Mouse (Mus musculus): ENCODE data around the gene Snrpa. TPM values are rescaled to one million over a fixed set of nuclear protein-coding genes. Genes with fewer than 3 reads are reported as not detected.
"Not testable (repeated sequence)": the region's sequence is repeated elsewhere in the genome, so short reads cannot be mapped to it uniquely, and the experiment has no call there.

Gene Snrpa
- 197 and 207 TPM in 2 replicates for polyA plus RNA-seq (2014; fragmentation: Nextera tagmentation; extraction: Ambion mirVana)

GRCm38 (mm10) chr7:27195681-27196611 is at the start of gene Snrpa, which contains the start of gene BC024978:
Snrpa (minus strand) TSS chr7:27196271.
BC024978 (plus strand) TSS chr7:27195781.
- H3K27ac ChIP-seq (ENCODE audit: low read depth, low read length): peak within 1 kb of the TSS; percentile 96
- H3K4me3 ChIP-seq (ENCODE audit: low read depth, low read length): peak within 1 kb of the TSS; percentile 79
- no peaks in the 10 kb centered on the region for H3K27me3 ChIP-seq (ENCODE audit: control insufficient read depth, insufficient read depth, low read length)
- peaks cover 18% of the 10 kb centered on the region for H3K4me1 ChIP-seq (ENCODE audit: control insufficient read depth, insufficient read depth, low read length)
- H3K36me3 ChIP-seq (ENCODE audit: control insufficient read depth, insufficient read depth, low read length): peaks cover 16% of the 10 kb centered on the region
- peak within 1 kb of the TSS; percentile 75 for H3K9ac ChIP-seq (replicated peaks; ENCODE audit: low read depth, low read length)
- no peaks in the 10 kb centered on the region for H3K9me3 ChIP-seq (ENCODE audit: control insufficient read depth, low read length)
- ATAC-seq (ENCODE audit: low read depth): peak; percentile 99
- WGBS: under 1% methylated on average over 61 of the region's 64 CpGs
- peak within 1 kb of the TSS; percentile 84 for H3K4me2 ChIP-seq (ENCODE audit: low read depth, low read length)

- not testable (repeated sequence) for H3K4me2 ChIP-seq (ENCODE audit: low read depth, low read length); H3K4me1 ChIP-seq (ENCODE audit: control insufficient read depth, insufficient read depth, low read length); H3K27me3 ChIP-seq (ENCODE audit: control insufficient read depth, insufficient read depth, low read length); H3K9ac ChIP-seq (replicated peaks; ENCODE audit: low read depth, low read length); H3K27ac ChIP-seq (ENCODE audit: low read depth, low read length); H3K9me3 ChIP-seq (ENCODE audit: control insufficient read depth, low read length); ATAC-seq (ENCODE audit: low read depth); H3K4me3 ChIP-seq (ENCODE audit: low read depth, low read length)
- peaks cover 29% of the 10 kb centered on the region for H3K36me3 ChIP-seq (ENCODE audit: control insufficient read depth, insufficient read depth, low read length)
- WGBS: 86% methylated on average over 2 of the region's 2 CpGs
Measured at GRCm38 (mm10) chr7:27244088-27244487, 48.0 kb upstream of the Snrpa start.

GRCm38 (mm10) chr7:27243211-27243610 is 47.1 kb upstream of the Snrpa start:
- no peaks in the 10 kb centered on the region for H3K4me1 ChIP-seq (ENCODE audit: control insufficient read depth, insufficient read depth, low read length)
- H3K9me3 ChIP-seq (ENCODE audit: control insufficient read depth, low read length): no peaks in the 10 kb centered on the region
- H3K36me3 ChIP-seq (ENCODE audit: control insufficient read depth, insufficient read depth, low read length): peaks cover 29% of the 10 kb centered on the region
- ATAC-seq (ENCODE audit: low read depth): no peak
- no peaks in the 10 kb centered on the region for H3K27me3 ChIP-seq (ENCODE audit: control insufficient read depth, insufficient read depth, low read length)
- no peak overlapping the region for H3K9ac ChIP-seq (replicated peaks; ENCODE audit: low read depth, low read length)
- no peak overlapping the region for H3K27ac ChIP-seq (ENCODE audit: low read depth, low read length)
- 73% methylated on average over 8 of the region's 8 CpGs for WGBS
- H3K4me2 ChIP-seq (ENCODE audit: low read depth, low read length): no peak overlapping the region
- H3K4me3 ChIP-seq (ENCODE audit: low read depth, low read length): no peak overlapping the region

GRCm38 (mm10) chr7:27238568-27238967 is 42.5 kb upstream of the Snrpa start:
- ATAC-seq (ENCODE audit: low read depth): no peak
- 90% methylated on average over 5 of the region's 5 CpGs for WGBS
- Histone ChIP-seq H3K9ac (replicated peaks; ENCODE audit: low read depth, low read length) (no peak overlapping the region), H3K4me1 (ENCODE audit: control insufficient read depth, insufficient read depth, low read length) (peaks cover 5% of the 10 kb centered on the region; the same call in 1 of the 2 replicates), H3K4me3 (ENCODE audit: low read depth, low read length) (no peak overlapping the region), H3K27me3 (ENCODE audit: control insufficient read depth, insufficient read depth, low read length) (no peaks in the 10 kb centered on the region), H3K27ac (ENCODE audit: low read depth, low read length) (no peak overlapping the region), H3K36me3 (ENCODE audit: control insufficient read depth, insufficient read depth, low read length) (peaks cover 26% of the 10 kb centered on the region), H3K4me2 (ENCODE audit: low read depth, low read length) (no peak overlapping the region), H3K9me3 (ENCODE audit: control insufficient read depth, low read length) (no peaks in the 10 kb centered on the region)

- no peaks in the 10 kb centered on the region for H3K9me3 ChIP-seq (ENCODE audit: control insufficient read depth, low read length)
- peaks cover 9% of the 10 kb centered on the region; the same call in 1 of the 2 replicates for H3K4me1 ChIP-seq (ENCODE audit: control insufficient read depth, insufficient read depth, low read length)
- H3K27me3 ChIP-seq (ENCODE audit: control insufficient read depth, insufficient read depth, low read length): no peaks in the 10 kb centered on the region
- no peak overlapping the region for H3K4me3 ChIP-seq (ENCODE audit: low read depth, low read length)
- H3K36me3 ChIP-seq (ENCODE audit: control insufficient read depth, insufficient read depth, low read length): peaks cover 16% of the 10 kb centered on the region
- no peak overlapping the region for H3K4me2 ChIP-seq (ENCODE audit: low read depth, low read length)
- no peak for ATAC-seq (ENCODE audit: low read depth)
- no peak overlapping the region for H3K27ac ChIP-seq (ENCODE audit: low read depth, low read length)
- 87% methylated on average over 2 of the region's 2 CpGs for WGBS
- no peak overlapping the region for H3K9ac ChIP-seq (replicated peaks; ENCODE audit: low read depth, low read length)
Measured at GRCm38 (mm10) chr7:27237527-27237926, 41.5 kb upstream of the Snrpa start.

- Histone ChIP-seq H3K9ac (replicated peaks; ENCODE audit: low read depth, low read length) (no peak overlapping the region), H3K4me2 (ENCODE audit: low read depth, low read length) (no peak overlapping the region), H3K27me3 (ENCODE audit: control insufficient read depth, insufficient read depth, low read length) (no peaks in the 10 kb centered on the region), H3K9me3 (ENCODE audit: control insufficient read depth, low read length) (no peaks in the 10 kb centered on the region), H3K4me1 (ENCODE audit: control insufficient read depth, insufficient read depth, low read length) (peaks cover 9% of the 10 kb centered on the region; the same call in 1 of the 2 replicates), H3K36me3 (ENCODE audit: control insufficient read depth, insufficient read depth, low read length) (peaks cover 4% of the 10 kb centered on the region; the same call in 1 of the 2 replicates), H3K27ac (ENCODE audit: low read depth, low read length) (no peak overlapping the region), H3K4me3 (ENCODE audit: low read depth, low read length) (no peak overlapping the region)
- 92% methylated on average over 2 of the region's 2 CpGs for WGBS
- ATAC-seq (ENCODE audit: low read depth): no peak
Measured at GRCm38 (mm10) chr7:27235726-27236125, 39.7 kb upstream of the Snrpa start.

- Histone ChIP-seq H3K4me3 (ENCODE audit: low read depth, low read length) (peak overlapping the region; percentile 53), H3K27ac (ENCODE audit: low read depth, low read length) (peak overlapping the region; percentile 77), H3K9me3 (ENCODE audit: control insufficient read depth, low read length) (no peaks in the 10 kb centered on the region), H3K27me3 (ENCODE audit: control insufficient read depth, insufficient read depth, low read length) (no peaks in the 10 kb centered on the region), H3K4me1 (ENCODE audit: control insufficient read depth, insufficient read depth, low read length) (peaks cover 14% of the 10 kb centered on the region; the same call in 1 of the 2 replicates), H3K4me2 (ENCODE audit: low read depth, low read length) (peak overlapping the region; percentile 62), H3K9ac (replicated peaks; ENCODE audit: low read depth, low read length) (peak overlapping the region; percentile 56), H3K36me3 (ENCODE audit: control insufficient read depth, insufficient read depth, low read length) (no peaks in the 10 kb centered on the region)
- 4% methylated on average over 6 of the region's 6 CpGs for WGBS
- peak; percentile 32; the same call in 1 of the 2 replicates for ATAC-seq (ENCODE audit: low read depth)
Measured at GRCm38 (mm10) chr7:27233300-27233699, 37.2 kb upstream of the Snrpa start.

GRCm38 (mm10) chr7:27232781-27233281 is 36.8 kb upstream of the Snrpa start, which contains the start of gene Coq8b:
Coq8b (plus strand) TSS chr7:27233023.
- no peaks in the 10 kb centered on the region for H3K27me3 ChIP-seq (ENCODE audit: control insufficient read depth, insufficient read depth, low read length)
- WGBS: under 1% methylated on average over 25 of the region's 25 CpGs
- peak; percentile 91 for ATAC-seq (ENCODE audit: low read depth)
- H3K27ac ChIP-seq (ENCODE audit: low read depth, low read length): peak within 1 kb of the TSS; percentile 77
- H3K9me3 ChIP-seq (ENCODE audit: control insufficient read depth, low read length): no peaks in the 10 kb centered on the region
- peak within 1 kb of the TSS; percentile 53 for H3K4me3 ChIP-seq (ENCODE audit: low read depth, low read length)
- H3K4me2 ChIP-seq (ENCODE audit: low read depth, low read length): peak within 1 kb of the TSS; percentile 62
- peaks cover 14% of the 10 kb centered on the region; the same call in 1 of the 2 replicates for H3K4me1 ChIP-seq (ENCODE audit: control insufficient read depth, insufficient read depth, low read length)
- H3K9ac ChIP-seq (replicated peaks; ENCODE audit: low read depth, low read length): peak within 1 kb of the TSS; percentile 56
- H3K36me3 ChIP-seq (ENCODE audit: control insufficient read depth, insufficient read depth, low read length): no peaks in the 10 kb centered on the region

All from neural tube, embryonic 14.5 days (tissue).